Mouse (Mus musculus) midbrain, embryonic 14.5 days (tissue): Measurements from ENCODE around the gene Sf3b3. TPM values are rescaled to one million over a fixed set of nuclear protein-coding genes. Genes with fewer than 3 reads are reported as not detected.

Experiments
- ATAC-seq: fragments of 200-750 bp; cut with Nextera tagmentation; 2 replicates; pipeline ENCODE4 v1.8.0; 2017; ENCODE audit warnings: moderate number of reproducible peaks, moderate library complexity; ENCODE audit not compliant: low FRiP score, low TSS enrichment
- DNase-seq: peaks from one replicate; pipeline ENCODE4 v3.0.0-alpha.2; 2015
- H3K27ac ChIP-seq: fragments of 300-500 bp; sonication (generic); replicated peaks from 2 replicates; pipeline ENCODE4 v1.5.1; 2014; ENCODE audit warnings: mild to moderate bottlenecking, low read depth, low read length, moderate library complexity
- H3K27me3 ChIP-seq: fragments of 300-500 bp; sonication (generic); 2 replicates; pipeline ENCODE4 v1.6.1; 2014; ENCODE audit warnings: low read length, control low read depth, mixed read lengths; ENCODE audit not compliant: control insufficient read depth, insufficient read depth
- H3K36me3 ChIP-seq: fragments of 300-500 bp; sonication (generic); 2 replicates; pipeline ENCODE4 v1.6.1; 2014; ENCODE audit warnings: low read length, control low read depth; ENCODE audit not compliant: control insufficient read depth, insufficient read depth
- H3K4me1 ChIP-seq: fragments of 300-500 bp; sonication (generic); 2 replicates; pipeline ENCODE4 v1.6.1; 2014; ENCODE audit warnings: mild to moderate bottlenecking, antibody characterized with exemption, low read length, control low read depth; ENCODE audit not compliant: control insufficient read depth, insufficient read depth
- H3K4me2 ChIP-seq: fragments of 300-500 bp; sonication (generic); 2 replicates; pipeline ENCODE4 v1.6.1; 2014; ENCODE audit warnings: mild to moderate bottlenecking, low read length, moderate library complexity
- H3K4me3 ChIP-seq: fragments of 300-500 bp; sonication (generic); replicated peaks from 2 replicates; pipeline ENCODE4 v1.5.1; 2014; ENCODE audit warnings: low read depth, low read length
- H3K9ac ChIP-seq: fragments of 300-500 bp; sonication (generic); replicated peaks from 2 replicates; pipeline ENCODE4 v1.6.1; 2014; ENCODE audit warnings: mild to moderate bottlenecking, low read length, moderate library complexity
- H3K9me3 ChIP-seq: fragments of 300-500 bp; sonication (generic); 2 replicates; pipeline ENCODE4 v1.6.1; 2016; ENCODE audit warnings: low read length, control low read depth, mixed read lengths; ENCODE audit not compliant: control insufficient read depth
- WGBS: fragments of 180-500 bp; shearing (Covaris S2); extraction: QIAGEN DNeasy Blood & Tissue Kit; methylation state at CpG from one replicate; pipeline ENCODE4 v1.1.7; 2014; 5-methylcytosine and 5-hydroxymethylcytosine counted together
- polyA plus RNA-seq: library from polyadenylated mRNA; unstranded; fragments of >200 nt; fragmentation: Nextera tagmentation; extraction: Ambion mirVana; gene quantifications from 2 replicates; pipeline ENCODE4 v1.2.1, GENCODE M21; 2014

Gene Sf3b3
- polyA plus RNA-seq: 72.3 and 114 TPM in 2 replicates

DNA sequence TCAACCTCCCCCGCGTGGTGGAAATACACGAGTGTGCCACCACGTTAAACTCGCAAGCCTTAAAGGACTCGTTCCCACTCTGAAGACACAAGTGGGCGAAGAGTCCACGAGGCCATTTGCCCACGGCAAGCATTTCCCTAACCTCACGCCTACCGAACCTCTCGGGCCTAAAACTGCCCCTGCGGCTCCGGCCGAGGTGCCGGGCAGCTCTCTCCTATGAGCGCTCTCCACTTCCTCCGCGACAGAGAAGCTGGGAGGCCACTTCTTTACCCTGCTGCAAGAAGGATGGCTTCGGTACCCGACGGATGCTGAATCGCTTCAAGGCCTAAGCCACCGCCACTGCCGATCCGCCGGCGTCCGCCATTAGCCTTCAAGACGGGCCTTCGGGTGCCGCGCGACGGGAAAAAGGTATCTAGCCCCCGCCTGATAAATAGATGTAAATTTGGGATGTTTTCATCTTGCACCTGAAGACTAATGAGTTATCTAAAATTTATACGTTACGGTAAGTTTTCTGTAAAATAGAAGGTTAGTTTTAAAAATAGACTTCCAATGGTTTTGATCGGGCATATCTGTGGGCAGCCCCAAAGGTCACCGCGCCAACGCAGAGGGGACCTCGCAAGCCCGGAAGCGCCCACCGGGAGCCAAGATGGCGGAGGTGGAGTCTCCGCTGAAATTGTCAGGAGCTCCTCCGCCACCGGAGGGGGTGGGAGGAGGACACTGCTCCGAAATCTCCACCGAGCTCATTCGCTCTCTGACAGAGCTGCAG is at the start of gene Sf3b3, which contains the start of gene Cog4:
Gene Sf3b3, minus strand, starts transcription at position 383 of the 766 bp plus-strand sequence.
Gene Cog4, plus strand, starts transcription at position 196 of the 766 bp plus-strand sequence.
- Histone ChIP-seq H3K4me1 (peaks cover 17% of the 10 kb centered on the region), H3K9ac (peak within 1 kb of the TSS; percentile 92), H3K4me2 (peak within 1 kb of the TSS; percentile 65), H3K9me3 (no peaks in the 10 kb centered on the region), H3K36me3 (peaks cover 50% of the 10 kb centered on the region), H3K4me3 (peak within 1 kb of the TSS; percentile 97), H3K27me3 (no peaks in the 10 kb centered on the region), H3K27ac (peak within 1 kb of the TSS; percentile 89)
- under 1% methylated on average over 53 of the region's 53 CpGs for WGBS
- ATAC-seq: peak; percentile 85
- DNase-seq: peak; percentile 95

DNA sequence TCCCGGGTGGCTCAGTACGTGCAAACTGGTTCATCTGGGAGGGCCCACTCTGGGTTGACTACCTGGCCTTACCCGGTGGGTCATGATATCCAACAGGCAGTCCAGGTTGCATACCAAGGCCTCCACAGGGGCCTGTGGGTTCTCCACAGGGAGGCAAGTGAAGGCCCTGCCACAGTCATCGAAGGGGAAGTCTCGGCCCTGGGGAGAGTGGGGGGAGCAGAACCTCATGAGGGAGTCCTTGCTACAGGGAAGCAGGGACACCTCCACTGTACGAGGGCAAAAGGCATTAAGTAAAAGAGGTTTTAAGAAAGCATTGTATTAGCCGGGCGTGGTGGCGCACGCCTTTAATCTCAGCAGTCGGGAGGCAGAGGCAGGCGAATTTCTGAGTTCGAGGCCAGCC is 49.2 kb upstream of the Sf3b3 start:
- Histone ChIP-seq H3K27me3 (no peaks in the 10 kb centered on the region), H3K27ac (no peak overlapping the region), H3K9me3 (no peaks in the 10 kb centered on the region), H3K4me2 (no peak overlapping the region), H3K9ac (no peak overlapping the region), H3K4me3 (no peak overlapping the region), H3K36me3 (peaks cover 9% of the 10 kb centered on the region; the same call in 1 of the 2 replicates), H3K4me1 (no peaks in the 10 kb centered on the region)
- ATAC-seq (no peak), DNase-seq (no peak)
- 93% methylated on average over 13 of the region's 13 CpGs for WGBS

- no peak overlapping the region for H3K4me3 ChIP-seq
- no peaks in the 10 kb centered on the region for H3K27me3 ChIP-seq
- no peak overlapping the region for H3K9ac ChIP-seq
- 89% methylated on average over 8 of the region's 9 CpGs for WGBS
- H3K36me3 ChIP-seq: peaks cover 9% of the 10 kb centered on the region; the same call in 1 of the 2 replicates
- H3K9me3 ChIP-seq: no peaks in the 10 kb centered on the region
- ATAC-seq (no peak), DNase-seq (no peak)
- H3K27ac ChIP-seq: no peak overlapping the region
- H3K4me2 ChIP-seq: no peak overlapping the region
- H3K4me1 ChIP-seq: no peaks in the 10 kb centered on the region
These were observed 48.7 kb upstream of the Sf3b3 start for GRCm38 (mm10) chr8:110895254-110895653.

GRCm38 (mm10) chr8:110894851-110895250 is 48.3 kb upstream of the Sf3b3 start:
- Histone ChIP-seq H3K27ac (no peak overlapping the region), H3K4me2 (no peak overlapping the region), H3K36me3 (peaks cover 10% of the 10 kb centered on the region; the same call in 1 of the 2 replicates), H3K4me1 (no peaks in the 10 kb centered on the region), H3K27me3 (no peaks in the 10 kb centered on the region), H3K9me3 (no peaks in the 10 kb centered on the region), H3K9ac (no peak overlapping the region), H3K4me3 (no peak overlapping the region)
- DNase-seq (no peak), ATAC-seq (no peak)
- 87% methylated on average over 10 of the region's 10 CpGs for WGBS

DNA sequence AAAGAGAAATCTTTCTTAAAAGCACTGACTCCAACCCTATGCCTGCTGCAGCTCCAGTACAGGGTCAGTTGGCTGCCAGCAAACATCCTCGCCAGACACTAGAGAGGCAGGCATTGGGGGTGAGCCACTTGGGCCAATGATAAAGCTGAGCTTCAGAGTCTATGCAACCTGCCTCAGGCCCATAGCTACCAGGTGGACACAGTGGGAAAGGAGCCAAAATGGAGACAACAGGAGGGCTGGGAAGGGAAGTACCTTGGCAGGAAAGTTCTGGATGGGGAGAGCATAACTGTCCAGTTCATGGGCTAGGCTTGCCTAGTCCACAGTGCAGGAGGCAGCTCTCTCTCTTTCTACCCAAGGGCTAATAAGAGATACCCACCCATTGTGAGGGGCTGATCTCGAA is 46.3 kb upstream of the Sf3b3 start:
- 97% methylated on average over 2 of the region's 2 CpGs for WGBS
- DNase-seq (no peak), ATAC-seq (no peak)
- H3K9ac ChIP-seq: no peak overlapping the region
- H3K9me3 ChIP-seq: no peaks in the 10 kb centered on the region
- no peaks in the 10 kb centered on the region for H3K4me1 ChIP-seq
- H3K36me3 ChIP-seq: peaks cover 17% of the 10 kb centered on the region
- H3K4me2 ChIP-seq: no peak overlapping the region
- no peaks in the 10 kb centered on the region for H3K27me3 ChIP-seq
- no peak overlapping the region for H3K4me3 ChIP-seq
- no peak overlapping the region for H3K27ac ChIP-seq

DNA sequence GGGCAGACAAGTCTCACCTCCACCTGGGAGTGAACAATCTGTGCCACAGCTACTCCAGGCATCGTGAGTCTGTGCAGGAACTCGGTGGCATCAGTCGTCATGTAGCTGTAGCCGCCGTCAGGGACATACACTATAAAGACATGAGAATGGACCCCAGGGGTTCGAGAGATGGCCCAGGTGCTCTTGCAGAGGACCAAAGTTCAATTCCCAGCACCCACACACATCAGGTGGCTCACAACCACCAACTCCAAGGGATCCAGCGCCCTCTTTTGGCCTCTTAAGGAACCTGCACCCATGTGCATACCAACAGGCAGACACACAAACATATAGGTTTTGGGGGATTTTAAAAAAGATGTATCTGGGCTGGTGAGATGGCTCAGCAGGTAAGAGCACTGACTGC is 45.5 kb upstream of the Sf3b3 start:
- no peak overlapping the region for H3K9ac ChIP-seq
- H3K4me1 ChIP-seq: no peaks in the 10 kb centered on the region
- H3K4me2 ChIP-seq: no peak overlapping the region
- WGBS: 89% methylated on average over 7 of the region's 7 CpGs
- H3K4me3 ChIP-seq: no peak overlapping the region
- H3K27ac ChIP-seq: no peak overlapping the region
- no peaks in the 10 kb centered on the region for H3K27me3 ChIP-seq
- no peak for DNase-seq
- ATAC-seq: no peak
- peaks cover 20% of the 10 kb centered on the region for H3K36me3 ChIP-seq
- no peaks in the 10 kb centered on the region for H3K9me3 ChIP-seq

GRCm38 (mm10) chr8:110889904-110890470 is 43.4 kb upstream of the Sf3b3 start:
- H3K27me3 ChIP-seq: no peaks in the 10 kb centered on the region
- H3K27ac ChIP-seq: no peak overlapping the region
- H3K36me3 ChIP-seq: peaks cover 29% of the 10 kb centered on the region
- H3K9me3 ChIP-seq: no peaks in the 10 kb centered on the region
- no peak overlapping the region for H3K4me2 ChIP-seq
- no peak overlapping the region for H3K9ac ChIP-seq
- no peak overlapping the region for H3K4me3 ChIP-seq
- WGBS: 67% methylated on average over 12 of the region's 12 CpGs
- no peak for ATAC-seq
- DNase-seq: no peak
- no peaks in the 10 kb centered on the region for H3K4me1 ChIP-seq

- no peak for DNase-seq
- Histone ChIP-seq H3K9me3 (no peaks in the 10 kb centered on the region), H3K27me3 (no peaks in the 10 kb centered on the region), H3K9ac (no peak overlapping the region), H3K4me2 (no peak overlapping the region), H3K4me1 (no peaks in the 10 kb centered on the region), H3K36me3 (peaks cover 36% of the 10 kb centered on the region), H3K27ac (no peak overlapping the region), H3K4me3 (no peak overlapping the region)
- 93% methylated on average over 16 of the region's 16 CpGs for WGBS
- ATAC-seq: no peak
These were observed 42.3 kb upstream of the Sf3b3 start for GRCm38 (mm10) chr8:110888860-110889259.

GRCm38 (mm10) chr8:110888441-110888840 is 41.9 kb upstream of the Sf3b3 start:
- 95% methylated on average over 8 of the region's 8 CpGs for WGBS
- Histone ChIP-seq H3K9ac (no peak overlapping the region), H3K27me3 (no peaks in the 10 kb centered on the region), H3K4me3 (no peak overlapping the region), H3K4me1 (no peaks in the 10 kb centered on the region), H3K36me3 (peaks cover 40% of the 10 kb centered on the region), H3K4me2 (no peak overlapping the region), H3K9me3 (no peaks in the 10 kb centered on the region), H3K27ac (no peak overlapping the region)
- ATAC-seq (no peak), DNase-seq (no peak)
